Mouse (Mus musculus): ENCODE data around the gene Slc51a.
A peak's percentile ranks its signal among the peaks of the same experiment; 100 is the strongest.

Gene Slc51a

GRCm38 (mm10) chr16:32430474-32431046 lies 57.1 kb downstream of the Slc51a start, which contains the start of gene Pcyt1a:
Pcyt1a (plus strand) TSS chr16:32430921.
- DNase-seq (ENCODE audit: low spot score) = peak; percentile 91

- DNase-seq (ENCODE audit: low spot score) = no peak
Observed at GRCm38 (mm10) chr16:32427506-32427905, 60.2 kb downstream of the Slc51a start.

All from MN1 (cell line).